Mouse (Mus musculus) spleen, postnatal 10 days (tissue): ENCODE measurements at regions not wholly inside any gene's neighbourhood (a gene's known extent, or its start where the extent isn't known, plus 50 kb on each side); places are given as distances from the start of the nearest gene placed in this dataset.

Experiments
- DNase-seq, 2 experiments: peaks; one replicate each; pipeline ENCODE4 v3.0.0; 2021 to 2022; ENCODE audit warnings: low spot score in 2 of 2

GRCm38 (mm10) chr13:5713195-5713863 lies 148.0 kb upstream of the Klf6 start:
- no peak for DNase-seq

- DNase-seq, result no peak
Measured at GRCm38 (mm10) chr13:5714191-5714591, 147.1 kb upstream of the Klf6 start.

- DNase-seq, result no peak
Measured at GRCm38 (mm10) chr13:5714793-5715192, 146.5 kb upstream of the Klf6 start.

GRCm38 (mm10) chr13:5716749-5717148 lies 144.5 kb upstream of the Klf6 start:
- DNase-seq, result no peak

- DNase-seq, result no peak
Measured at GRCm38 (mm10) chr13:5723319-5723718, 138.0 kb upstream of the Klf6 start.

- no peak for DNase-seq
Measured at GRCm38 (mm10) chr13:5724364-5724763, 136.9 kb upstream of the Klf6 start.

- DNase-seq, result no peak
Measured at GRCm38 (mm10) chr13:5725984-5726383, 135.3 kb upstream of the Klf6 start.

- DNase-seq, result no peak
Measured at GRCm38 (mm10) chr13:5726446-5726845, 134.8 kb upstream of the Klf6 start.

GRCm38 (mm10) chr13:5728172-5728571 lies 133.1 kb upstream of the Klf6 start:
- DNase-seq, result no peak

- no peak for DNase-seq
Measured at GRCm38 (mm10) chr13:5728808-5729207, 132.5 kb upstream of the Klf6 start.

GRCm38 (mm10) chr13:5729426-5730068 lies 131.7 kb upstream of the Klf6 start:
- no peak for DNase-seq

GRCm38 (mm10) chr13:5732206-5732605 lies 129.1 kb upstream of the Klf6 start:
- DNase-seq, result no peak

GRCm38 (mm10) chr13:5735027-5735624 lies 126.2 kb upstream of the Klf6 start:
- no peak for DNase-seq

GRCm38 (mm10) chr13:5736472-5736871 lies 124.8 kb upstream of the Klf6 start:
- DNase-seq, result no peak

- DNase-seq, result no peak
Measured at GRCm38 (mm10) chr13:5737214-5737613, 124.1 kb upstream of the Klf6 start.

- no peak for DNase-seq
Measured at GRCm38 (mm10) chr13:5740805-5741204, 120.5 kb upstream of the Klf6 start.

- no peak for DNase-seq
Measured at GRCm38 (mm10) chr13:5744949-5745348, 116.3 kb upstream of the Klf6 start.

GRCm38 (mm10) chr13:5757176-5757575 lies 104.1 kb upstream of the Klf6 start:
- DNase-seq, result no peak

- no peak for DNase-seq
Measured at GRCm38 (mm10) chr13:5757963-5758362, 103.3 kb upstream of the Klf6 start.

- DNase-seq, result no peak
Measured at GRCm38 (mm10) chr13:5760030-5760429, 101.3 kb upstream of the Klf6 start.

- DNase-seq, result no peak
Measured at GRCm38 (mm10) chr13:5766394-5766793, 94.9 kb upstream of the Klf6 start.

- DNase-seq, result no peak
Measured at GRCm38 (mm10) chr13:5767202-5767601, 94.1 kb upstream of the Klf6 start.

- no peak for DNase-seq
Measured at GRCm38 (mm10) chr13:5768699-5769098, 92.6 kb upstream of the Klf6 start.
